Mouse (Mus musculus) cerebellum, adult 9-10 months (tissue): Measurements from ENCODE around the gene Rbfox1.

ENCODE experiments used
- DNase-seq: peaks from one replicate; pipeline ENCODE4 v3.0.0; 2022

The Rbfox1 gene

DNA sequence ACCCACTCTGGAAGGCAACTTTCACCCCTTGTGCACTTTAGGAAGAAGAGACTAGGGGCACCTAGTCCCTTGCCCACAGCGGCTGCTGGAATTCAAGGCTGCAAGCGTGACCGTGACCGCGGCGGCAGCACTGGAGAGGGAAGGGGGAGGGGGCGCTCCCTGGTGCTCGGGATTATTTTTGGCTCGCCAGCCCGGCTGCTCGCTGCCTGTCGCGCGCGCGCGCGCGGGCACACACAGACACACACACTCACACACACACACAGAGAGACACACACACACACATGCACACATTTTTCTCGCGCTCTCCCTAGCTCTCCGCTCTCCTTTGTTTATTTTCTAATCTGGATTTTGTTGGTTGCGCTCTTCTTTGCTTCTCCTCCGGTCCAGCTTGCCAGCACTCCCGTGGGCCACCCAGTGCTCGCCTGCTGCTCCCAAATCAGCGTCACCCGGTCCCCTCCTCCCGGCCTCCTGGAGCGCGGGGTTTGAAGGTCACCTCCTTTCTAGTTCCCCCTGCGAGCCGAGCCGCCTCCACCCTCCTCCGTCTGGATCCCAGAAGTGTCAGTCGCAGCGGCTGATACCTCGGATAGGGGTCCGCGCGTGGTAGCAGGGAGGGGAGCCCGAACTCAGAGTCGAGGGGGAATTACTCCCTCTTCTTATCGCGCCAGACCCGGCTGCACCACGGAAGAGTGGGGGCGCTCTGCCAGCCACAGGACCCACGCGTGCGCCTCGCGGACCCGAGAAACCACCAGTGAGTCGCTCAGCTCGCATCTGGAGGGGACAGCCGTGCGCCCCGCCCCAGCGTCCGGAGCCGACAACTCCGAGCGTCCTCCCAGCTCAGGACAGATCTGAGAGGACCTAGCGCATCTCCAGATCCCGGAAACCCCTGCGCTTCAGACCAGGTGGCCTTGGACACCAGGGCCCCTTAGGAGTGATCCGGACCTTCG, at the start of gene Rbfox1:
Rbfox1 (plus strand) TSS at position 610 of the 944 bp plus-strand sequence.
- peak; percentile 68 for DNase-seq

DNA sequence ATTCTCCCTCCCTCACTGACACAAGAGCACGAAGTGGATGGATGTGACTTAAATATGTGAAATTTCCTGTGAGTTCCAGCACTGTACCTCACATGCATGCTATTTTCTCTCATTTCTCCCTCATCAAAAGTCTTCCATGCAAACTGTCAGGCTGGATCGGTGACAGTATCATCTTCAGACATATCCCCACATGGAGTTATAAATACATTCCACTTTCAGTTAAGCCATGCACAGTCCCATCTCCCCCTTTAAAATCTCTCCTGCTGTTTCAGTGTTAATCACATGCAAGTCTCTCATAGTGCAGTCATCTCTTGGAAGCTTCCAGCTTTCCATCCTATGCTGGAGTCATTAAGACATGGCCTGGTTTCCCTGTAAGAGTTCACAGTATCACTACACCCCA, 48.4 kb upstream of the Rbfox1 start:
- DNase-seq: no peak

DNA sequence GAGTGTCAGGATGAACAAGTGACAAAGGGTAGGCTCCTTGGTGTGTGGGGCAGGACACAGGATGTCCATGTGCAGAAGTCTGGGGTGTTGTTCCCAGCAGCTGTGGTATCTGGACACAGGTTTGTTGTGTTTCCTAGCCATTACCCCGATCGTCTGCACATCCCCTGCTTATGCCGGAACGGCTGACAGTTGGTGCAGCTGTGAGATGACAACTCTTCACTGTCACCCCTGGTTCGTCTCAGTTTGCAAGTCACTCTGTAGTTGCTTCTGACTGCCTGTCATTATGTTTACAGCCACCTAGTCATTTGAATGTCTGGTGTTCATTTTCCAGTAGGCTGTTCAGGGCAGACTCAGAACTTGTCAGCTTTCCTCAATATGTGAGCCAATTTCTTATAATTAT, 44.0 kb upstream of the Rbfox1 start:
- DNase-seq: no peak

DNA sequence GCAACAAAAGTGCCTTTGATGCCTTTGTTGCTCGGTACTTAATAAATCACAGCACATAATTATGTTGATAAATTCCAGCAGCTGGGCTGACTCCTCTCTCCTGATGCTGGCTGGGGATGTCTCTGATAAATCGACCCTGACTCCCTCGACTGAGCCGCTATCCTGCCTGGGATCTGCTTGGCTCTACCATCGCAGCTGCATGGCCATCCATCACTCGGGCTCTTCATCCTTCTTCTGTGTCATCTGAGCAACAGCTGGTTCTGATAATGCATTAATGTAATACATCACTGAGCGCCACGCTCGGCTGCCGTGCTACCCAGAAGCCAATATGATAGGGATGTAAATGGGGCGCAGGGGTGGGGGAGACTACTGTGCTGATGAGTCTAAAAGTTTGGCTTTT, 39.5 kb upstream of the Rbfox1 start:
- no peak for DNase-seq

DNA sequence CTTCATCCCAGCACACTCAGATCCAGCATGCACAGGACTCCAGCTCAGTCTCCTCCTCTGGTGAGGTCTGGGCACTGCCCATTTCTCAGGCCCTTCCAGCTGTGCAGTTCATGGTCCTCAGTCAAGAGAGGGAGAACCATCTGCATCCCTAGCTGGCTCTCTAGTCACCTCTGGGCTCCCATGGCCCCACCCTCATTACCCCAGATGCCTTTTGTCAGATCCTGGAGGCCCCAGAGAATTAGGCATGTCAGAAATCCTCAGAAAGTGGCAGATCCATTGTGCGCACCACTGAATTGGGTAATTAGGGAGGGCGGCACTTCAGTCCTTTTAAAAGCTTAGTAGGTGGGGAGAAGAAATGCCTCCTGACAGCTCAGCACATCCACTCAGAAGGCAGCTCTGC, 32.1 kb upstream of the Rbfox1 start:
- DNase-seq: no peak

DNA sequence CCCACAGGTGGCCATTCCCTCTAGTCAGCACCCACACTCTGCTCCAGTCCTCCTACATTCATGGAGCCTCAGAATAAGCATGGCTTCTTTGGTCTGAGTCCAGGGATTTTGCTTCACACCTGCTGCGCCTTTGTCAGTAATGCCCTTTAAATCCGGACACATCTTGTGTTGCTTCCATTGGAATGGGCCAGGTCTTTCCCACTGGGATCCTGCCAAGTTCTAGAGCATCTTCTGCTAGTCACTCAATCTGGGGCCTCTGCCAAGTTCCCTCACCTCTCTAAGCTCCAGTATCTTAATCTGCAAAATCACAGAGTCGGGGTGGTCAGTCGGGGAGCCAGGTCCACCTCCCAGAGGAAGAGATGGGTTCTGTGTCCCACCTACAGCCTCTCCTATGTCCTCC, 20.8 kb upstream of the Rbfox1 start:
- peak; percentile 54 for DNase-seq

DNA sequence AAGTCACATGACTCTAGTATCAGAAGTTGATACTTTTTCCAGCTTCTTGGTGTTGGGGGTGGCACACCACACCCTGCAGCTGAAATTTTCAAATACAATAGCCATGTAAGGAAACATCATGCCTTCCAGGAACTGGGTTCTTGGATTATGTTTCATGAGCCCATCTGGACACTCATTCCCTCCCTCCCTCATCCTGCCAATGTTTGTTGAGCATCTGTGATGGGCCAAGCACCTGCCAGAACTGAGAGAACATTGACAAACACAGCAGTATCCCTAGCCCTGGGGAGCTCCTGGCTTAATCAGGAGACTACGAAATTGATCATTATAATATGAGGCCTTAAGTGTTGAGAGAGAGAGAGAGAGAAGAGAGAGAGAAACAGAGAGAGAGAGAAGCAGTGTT, 18.2 kb upstream of the Rbfox1 start:
- no peak for DNase-seq

DNA sequence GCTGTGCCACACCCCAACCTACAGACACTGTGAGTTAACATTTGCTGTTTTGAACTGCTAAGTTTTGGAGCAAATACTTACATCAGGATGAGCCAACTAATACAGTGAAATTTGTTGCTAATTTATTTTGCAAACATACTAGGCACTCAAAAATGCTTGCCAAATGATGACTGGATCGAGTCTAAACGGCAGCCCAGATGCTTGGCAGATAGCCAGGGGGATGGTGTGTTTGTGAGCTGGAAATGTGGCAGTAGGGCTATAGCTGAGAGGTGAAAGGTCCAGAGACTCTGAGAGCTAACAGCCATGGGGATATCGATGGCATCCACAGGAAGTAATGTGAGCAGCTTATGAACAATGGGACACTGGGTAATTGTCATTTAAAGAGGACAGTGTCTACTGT, 14.8 kb upstream of the Rbfox1 start:
- no peak for DNase-seq

DNA sequence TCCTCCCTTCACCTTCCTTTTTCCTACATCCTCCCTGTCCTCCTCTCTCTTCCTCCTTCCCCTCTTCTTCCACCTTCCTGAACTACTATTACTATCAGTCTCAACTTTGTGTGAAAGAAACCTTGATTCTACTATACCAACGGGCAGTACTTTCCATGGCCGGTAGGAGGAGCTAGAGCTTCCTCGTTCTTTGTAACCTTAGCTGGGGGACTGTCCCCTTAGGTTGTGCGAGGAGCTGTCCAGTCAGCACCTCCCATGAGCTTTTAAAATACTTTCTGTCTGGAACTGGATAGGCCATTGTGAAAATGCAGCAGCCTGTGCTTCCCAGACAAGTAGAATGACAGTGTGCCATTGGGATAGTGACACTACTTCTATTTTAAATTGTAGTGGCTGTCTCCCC, 3.3 kb upstream of the Rbfox1 start:
- DNase-seq: peak; percentile 80

DNA sequence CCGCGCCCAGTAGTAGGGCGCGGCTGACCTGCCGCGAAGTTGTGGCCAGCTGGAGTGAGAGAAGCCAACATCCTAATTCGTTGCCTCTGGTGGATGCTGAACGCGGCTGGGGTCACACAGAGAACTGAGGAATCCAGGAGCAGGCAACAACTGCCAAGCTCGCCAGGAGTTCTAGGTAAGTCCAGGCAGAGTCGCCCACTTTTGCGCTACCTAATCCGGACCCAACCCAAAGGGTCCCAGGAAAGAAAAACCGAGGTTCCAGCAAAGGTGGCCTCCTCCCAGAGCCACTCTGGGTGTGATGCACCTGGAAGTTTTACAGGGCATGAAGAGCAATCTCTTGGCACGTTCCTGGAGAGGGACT, 515 bp downstream of the Rbfox1 start:
- DNase-seq: no peak

DNA sequence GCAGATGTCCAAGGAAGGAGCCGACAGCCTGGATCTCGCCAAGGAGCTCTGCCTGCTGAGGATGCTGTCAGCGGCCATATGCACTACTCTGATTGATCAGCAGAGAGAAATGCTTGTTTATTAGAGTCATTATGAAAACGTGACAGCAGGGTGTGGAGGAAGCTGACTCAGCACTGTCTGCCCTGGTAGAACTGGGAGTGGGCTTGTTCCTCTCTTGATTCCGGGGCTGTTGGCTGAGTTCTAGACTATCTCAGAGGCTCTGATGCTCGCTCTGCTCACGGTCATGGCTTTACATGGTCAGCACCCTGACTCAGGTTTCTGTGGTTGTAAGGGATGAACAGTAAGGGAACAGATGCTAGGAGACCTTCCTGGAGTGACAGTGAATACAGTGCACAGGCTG, 10.4 kb downstream of the Rbfox1 start:
- DNase-seq: no peak

DNA sequence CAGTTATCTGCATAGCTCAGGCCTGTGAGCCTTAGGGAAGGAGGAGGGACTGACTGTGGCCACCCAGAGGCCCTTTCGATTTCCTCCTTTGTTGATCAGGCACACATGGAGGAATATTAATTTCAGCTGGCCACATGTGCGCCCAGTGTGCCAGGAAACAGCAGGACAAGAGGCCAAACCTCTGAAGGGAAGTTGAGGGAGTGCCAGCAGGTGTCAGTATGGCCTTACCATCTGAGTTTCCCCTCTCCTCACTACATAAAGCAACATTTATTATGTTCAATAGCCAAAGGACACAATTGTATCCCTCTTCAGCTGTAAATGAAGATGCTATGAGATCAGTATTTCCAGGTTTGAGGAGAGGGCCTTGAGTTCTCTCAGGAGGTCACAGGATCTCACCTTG, 13.2 kb downstream of the Rbfox1 start:
- DNase-seq: no peak

DNA sequence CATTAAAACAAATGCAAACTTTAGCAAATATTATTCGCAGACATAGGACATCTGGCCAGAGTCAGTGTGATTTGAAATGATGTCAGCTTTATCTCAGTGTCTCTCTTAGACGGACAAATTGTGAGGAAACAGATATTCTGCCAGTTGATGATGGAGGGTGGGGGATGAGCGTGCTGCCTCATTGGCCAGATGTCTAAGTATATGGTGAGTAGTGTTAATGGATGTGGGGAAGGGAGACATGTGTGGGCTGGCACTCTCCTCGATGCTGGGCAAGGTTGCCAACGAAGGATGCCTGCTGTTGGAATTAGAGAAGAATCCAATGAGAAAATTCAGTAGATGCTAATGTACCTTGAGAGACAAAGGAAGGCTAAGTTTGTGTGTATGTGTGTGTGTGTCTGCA, 25.6 kb downstream of the Rbfox1 start:
- DNase-seq: no peak

DNA sequence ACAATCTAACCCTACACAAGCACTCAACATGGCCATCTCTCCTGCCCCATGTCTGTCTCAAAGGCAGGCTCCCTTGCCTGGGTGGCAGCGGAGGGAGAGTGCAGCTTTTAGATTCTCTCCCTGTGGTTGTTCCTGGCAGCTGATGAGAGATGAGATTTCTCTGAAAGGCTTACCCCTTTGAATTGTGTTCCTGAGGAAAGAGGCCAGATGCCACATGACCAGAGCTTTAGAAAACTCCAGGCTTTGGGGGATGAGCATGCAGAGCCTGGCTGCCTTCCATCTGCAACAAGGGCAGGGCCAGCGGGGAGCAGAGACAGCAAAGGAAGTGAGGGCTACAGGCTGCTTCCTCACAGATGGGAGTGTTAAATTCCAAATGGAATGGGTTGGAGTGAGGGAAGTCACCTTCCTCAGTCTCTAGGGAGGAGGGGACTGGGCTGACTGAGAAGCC, 26.7 kb downstream of the Rbfox1 start:
- DNase-seq: peak; percentile 97

DNA sequence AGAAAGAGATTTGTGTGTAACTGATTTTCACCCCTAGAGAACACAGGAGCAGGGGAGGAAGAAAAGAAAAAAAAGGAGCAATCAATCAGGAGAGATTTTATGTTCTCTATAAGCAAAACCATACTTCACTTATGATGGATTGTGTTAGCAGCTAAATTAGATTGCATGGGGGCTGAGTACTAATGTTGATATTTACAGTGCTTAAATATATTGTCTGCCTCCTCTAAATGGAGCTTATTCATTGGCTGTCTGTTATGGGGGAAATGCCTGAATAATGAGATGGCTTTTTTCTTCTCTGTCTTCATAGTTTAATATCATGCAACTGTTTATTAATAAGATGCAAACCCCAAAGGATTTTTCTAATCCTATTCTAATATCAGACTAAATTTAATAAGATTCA, 32.8 kb downstream of the Rbfox1 start:
- no peak for DNase-seq

DNA sequence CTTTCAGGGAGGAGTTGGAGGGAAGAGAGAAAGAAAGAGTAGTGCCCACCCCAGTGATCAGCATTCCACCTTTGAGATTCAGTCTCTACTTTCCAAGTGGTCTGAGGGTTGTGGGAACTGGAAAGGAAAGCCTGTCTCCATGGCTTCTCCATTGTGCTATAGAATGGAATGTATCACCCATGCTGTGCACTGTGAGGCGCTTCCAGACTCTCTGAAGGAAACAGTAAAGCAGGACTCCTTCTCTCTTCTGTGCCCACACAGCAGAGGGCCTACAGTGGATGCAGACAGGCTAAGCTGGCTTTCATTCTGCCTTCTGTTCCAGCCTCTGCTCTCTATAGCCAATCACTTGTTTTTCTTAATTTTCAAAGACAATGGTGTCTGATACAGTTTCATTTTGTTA, 41.8 kb downstream of the Rbfox1 start:
- DNase-seq: no peak

DNA sequence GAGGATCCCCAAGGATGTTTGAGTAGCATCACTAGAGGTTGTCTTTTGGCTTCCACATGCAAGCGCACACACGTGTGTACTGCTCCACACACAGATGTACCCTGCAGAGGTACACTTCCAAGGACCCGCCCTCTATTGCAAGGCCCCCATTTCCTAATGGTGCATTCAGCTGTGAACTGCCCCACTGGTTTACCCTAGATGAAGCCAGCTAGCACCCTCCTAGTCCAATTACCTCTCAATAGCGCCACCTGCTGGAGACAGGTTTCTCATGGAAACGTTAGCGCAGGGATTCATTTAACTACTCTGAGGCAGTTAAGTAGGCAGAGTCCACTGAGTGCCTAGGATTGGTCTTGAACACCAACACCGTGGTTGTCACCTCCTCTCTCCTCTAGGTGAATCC, 46.5 kb downstream of the Rbfox1 start:
- DNase-seq: peak; percentile 90

DNA sequence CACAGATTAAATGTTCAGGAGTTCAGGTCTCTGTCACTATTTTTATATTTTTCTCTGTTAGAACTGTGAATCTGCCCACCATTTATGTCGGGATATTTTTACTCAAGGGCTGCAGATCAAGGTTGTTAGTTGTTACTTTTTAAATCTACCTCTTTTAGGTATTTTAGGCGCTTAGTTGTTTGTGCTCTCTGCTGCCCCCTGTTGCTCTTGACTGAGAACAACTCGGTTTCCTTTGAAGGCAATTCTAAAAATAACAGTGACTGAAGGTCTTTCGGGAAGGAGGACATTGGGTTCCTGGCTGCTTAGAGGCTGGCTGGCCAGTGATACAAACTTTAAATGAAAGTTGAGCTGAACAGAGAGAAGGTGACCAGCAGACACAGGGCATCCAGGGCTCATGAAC, 54.9 kb downstream of the Rbfox1 start:
- DNase-seq: no peak

DNA sequence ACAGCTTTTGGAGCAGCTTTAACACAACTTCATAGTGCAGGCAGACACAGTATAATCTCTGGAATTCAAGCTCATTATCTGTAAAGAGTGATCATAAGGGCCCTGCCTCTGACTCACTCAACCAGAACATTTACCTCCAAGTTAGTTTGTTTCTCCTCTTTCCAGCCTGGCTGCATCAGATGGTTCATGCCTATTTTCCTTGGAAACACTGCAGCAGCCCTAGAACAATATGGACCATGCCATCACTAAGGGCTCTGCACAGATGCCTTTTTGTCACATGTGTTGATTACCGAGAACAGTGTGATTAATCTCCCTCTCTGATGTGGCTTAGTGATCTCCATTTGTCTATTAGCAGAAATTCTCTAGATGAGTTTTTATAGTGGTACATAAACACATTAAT, 60.5 kb downstream of the Rbfox1 start:
- no peak for DNase-seq

DNA sequence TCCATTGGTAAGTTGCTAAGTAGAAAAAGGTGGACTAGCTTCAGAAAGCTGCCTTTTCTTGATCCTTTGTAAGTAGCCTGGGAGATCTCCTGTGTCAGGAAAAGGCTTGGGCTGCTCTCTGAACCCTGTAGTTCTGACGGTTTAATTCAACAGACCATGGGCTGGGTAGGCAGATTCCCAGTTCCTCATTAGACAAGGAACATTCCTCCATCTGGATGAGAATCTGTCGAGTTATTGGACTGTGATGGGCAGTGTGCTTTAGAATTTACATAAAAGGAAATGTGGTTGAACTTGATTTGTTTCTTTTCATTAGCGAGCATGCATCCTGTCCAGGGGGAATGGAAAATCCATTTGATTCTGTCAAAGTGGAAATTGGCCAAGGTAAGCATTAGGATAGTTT, 68.0 kb downstream of the Rbfox1 start:
- DNase-seq: peak; percentile 25

DNA sequence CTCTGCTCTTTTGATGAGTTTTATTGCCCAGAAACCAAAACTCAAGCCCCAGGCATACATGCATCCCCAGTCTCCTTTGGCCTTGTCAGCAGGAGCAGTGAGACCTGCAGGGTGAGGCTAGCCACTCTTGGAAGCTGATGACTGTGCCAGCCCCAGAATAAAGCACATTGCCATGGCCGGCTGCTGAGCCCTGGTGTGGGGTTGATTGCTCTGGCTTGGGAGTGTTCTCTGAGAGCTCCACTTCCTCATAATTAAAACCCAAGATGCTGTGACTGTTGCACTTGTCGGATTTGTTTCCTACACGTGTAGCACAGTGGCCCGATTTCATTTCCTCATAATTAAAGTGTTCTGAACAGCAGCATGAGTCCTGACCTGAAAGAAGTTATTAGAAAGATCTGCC, 72.3 kb downstream of the Rbfox1 start:
- DNase-seq: peak; percentile 21

DNA sequence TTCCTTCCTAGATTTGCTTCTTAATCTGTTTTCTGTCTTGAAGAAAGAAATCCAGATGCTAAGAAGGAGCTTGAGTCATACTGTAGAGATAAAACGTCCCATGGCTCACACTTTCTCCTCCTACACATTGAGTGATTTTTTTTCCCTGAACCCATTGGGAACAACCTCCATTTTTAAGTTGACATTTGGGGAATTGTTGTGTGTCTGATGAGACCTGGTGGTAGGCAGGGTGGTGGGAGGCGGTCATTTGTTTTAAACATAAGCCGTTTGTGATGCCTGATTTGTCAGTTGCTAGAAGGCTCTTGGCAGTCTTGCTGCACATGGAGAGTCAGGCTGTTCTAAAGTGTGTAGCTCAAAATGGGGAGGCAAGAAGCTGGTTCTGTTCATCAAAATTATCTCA, 76.6 kb downstream of the Rbfox1 start:
- no peak for DNase-seq

DNA sequence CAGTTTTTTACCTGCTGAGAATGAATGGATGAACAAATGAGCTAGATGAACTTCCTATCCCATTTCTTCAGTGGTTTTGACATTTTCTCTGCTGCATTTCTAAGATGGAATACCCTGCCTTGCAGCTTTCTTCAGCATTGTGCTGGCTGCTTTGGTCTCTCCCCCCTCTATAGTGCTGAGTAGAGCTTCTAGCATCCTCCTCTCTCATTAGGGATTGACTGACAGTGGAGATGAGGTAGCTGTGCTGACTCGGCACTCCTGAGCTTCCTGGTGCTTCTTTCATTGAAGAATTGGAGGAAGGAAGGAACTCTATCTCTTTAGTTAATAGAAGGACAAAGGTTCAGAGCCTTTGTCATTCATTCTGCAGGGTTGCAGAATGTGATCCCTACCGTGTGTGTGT, 89.0 kb downstream of the Rbfox1 start:
- no peak for DNase-seq

DNA sequence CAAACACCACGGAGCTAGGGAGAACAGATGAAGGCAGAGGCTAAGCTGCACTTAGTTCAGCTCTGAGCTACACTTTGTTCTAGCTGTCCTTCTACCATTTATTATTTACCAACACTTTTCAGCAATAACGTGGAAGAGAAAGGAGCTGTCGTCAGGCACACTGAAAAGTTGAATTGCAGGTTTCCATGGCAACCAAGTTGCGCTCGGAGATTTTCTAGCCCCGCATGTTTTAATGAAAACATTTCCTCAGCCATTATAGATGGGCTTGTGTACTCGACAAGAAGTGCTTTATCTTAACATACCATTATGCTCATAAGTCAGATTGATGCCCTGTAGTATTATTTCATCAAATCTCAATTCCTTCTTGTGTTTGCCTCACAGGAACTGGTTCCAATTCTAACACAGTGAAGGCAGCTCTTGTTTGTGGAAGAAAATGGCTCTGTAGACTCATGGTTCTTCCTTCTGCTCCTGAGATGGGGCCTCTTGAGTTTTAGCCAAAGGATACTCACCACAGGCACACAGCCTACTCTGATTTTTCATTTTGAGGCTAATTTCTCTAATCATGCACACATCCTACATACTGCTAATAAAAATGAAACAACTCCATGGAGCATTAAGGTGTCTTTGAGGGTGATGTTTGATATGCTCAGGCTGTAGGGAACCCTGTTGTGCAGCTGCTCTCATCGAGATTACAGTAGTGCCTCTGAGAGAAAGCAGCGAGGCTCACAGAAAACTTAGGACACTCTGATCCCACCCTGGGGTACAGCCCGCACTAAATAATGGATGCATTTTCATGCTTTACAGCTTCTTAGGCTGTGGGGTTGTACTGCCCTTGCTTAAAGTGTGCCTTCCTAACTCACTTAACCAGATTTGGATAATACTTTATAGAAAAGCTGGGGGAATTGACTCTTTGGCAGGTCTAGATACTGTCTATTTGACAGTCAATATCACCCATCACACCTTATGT, 107.2 kb downstream of the Rbfox1 start:
- DNase-seq: no peak
